ENCODE assay signal across 9 mouse cellular contexts in genomic region chr14:32016921-32017320, GRCm38 (mm10). TPM values are rescaled to one million over a fixed set of nuclear protein-coding genes. Genes with fewer than 3 reads are reported as not detected.
A peak's percentile ranks its signal among the peaks of the same experiment; 100 is the strongest.
DNase-seq lines count a peak whose midpoint lies in the region; ATAC-seq and TF ChIP-seq lines count a peak whose summit lies in the region.
"Had no signal": no experiment of that assay in that cellular context is flagged by ENCODE, and none has a peak within 500 bp of the region (broad histone marks: within the 10 kb centered on the region; RNA-seq: fewer than 3 reads in every experiment).

No protein-coding gene starts in this region.

- no peak overlapping the region for H3K4me2 ChIP-seq in heart, embryonic 11.5 days
- H3K4me2 ChIP-seq in forebrain, embryonic 11.5 days (ENCODE audit: low read depth, low read length, severe bottlenecking): peak overlapping the region; percentile 32; the same call in 1 of the 2 replicates
- H3K4me2 ChIP-seq in kidney, embryonic 14.5 days (replicated peaks; ENCODE audit: low read depth, low read length): no peak overlapping the region

- H3K27ac ChIP-seq in heart, embryonic 10.5 days: 0 out of 2 replicates have a peak overlapping the region, but pooled peaks have one; percentile 6
- H3K27ac ChIP-seq in heart, embryonic 11.5 days (ENCODE audit: low read depth, low read length): no peak overlapping the region
- peak overlapping the region; percentile 85 for H3K27ac ChIP-seq in forebrain, embryonic 11.5 days (ENCODE audit: low read depth, low read length)
- no peak overlapping the region for H3K27ac ChIP-seq in kidney, embryonic 14.5 days (ENCODE audit: low read depth, low read length)
- no peak overlapping the region for H3K27ac ChIP-seq in thymus, adult 2 months (ENCODE audit: control insufficient read depth, insufficient read depth, low read length)

- WGBS in heart, embryonic 10.5 days: 22% methylated on average over 7 of the region's 7 CpGs
- WGBS in heart, embryonic 11.5 days (ENCODE audit: insufficient replicate concordance): 19% methylated on average over 7 of the region's 7 CpGs
- 3% methylated on average over 7 of the region's 7 CpGs for WGBS in forebrain, embryonic 11.5 days
- WGBS in kidney, embryonic 14.5 days: 11% methylated on average over 7 of the region's 7 CpGs
- 59% methylated on average over 7 of the region's 7 CpGs for WGBS in thymus, adult 2 months

- no peaks in the 10 kb centered on the region for H3K36me3 ChIP-seq in heart, embryonic 10.5 days
- no peaks in the 10 kb centered on the region for H3K36me3 ChIP-seq in heart, embryonic 11.5 days (ENCODE audit: control insufficient read depth, insufficient read depth, low read length)
- H3K36me3 ChIP-seq in forebrain, embryonic 11.5 days (ENCODE audit: control insufficient read depth, insufficient read depth, low read length): no peaks in the 10 kb centered on the region
- no peaks in the 10 kb centered on the region for H3K36me3 ChIP-seq in kidney, embryonic 14.5 days (ENCODE audit: control insufficient read depth, insufficient read depth, low read length)
- no peaks in the 10 kb centered on the region for H3K36me3 ChIP-seq in thymus, adult 2 months (ENCODE audit: control insufficient read depth, insufficient read depth, low read length)

- intact Hi-C loops in left cerebral cortex, postnatal 4 days (cut with DNase I): no loop called here

- H3K4me1 ChIP-seq in heart, embryonic 10.5 days: peaks cover 19% of the 10 kb centered on the region
- peaks cover 4% of the 10 kb centered on the region; the same call in 1 of the 2 replicates for H3K4me1 ChIP-seq in heart, embryonic 11.5 days (ENCODE audit: control insufficient read depth, insufficient read depth, low read length)
- H3K4me1 ChIP-seq in forebrain, embryonic 11.5 days (replicated peaks; ENCODE audit: control insufficient read depth, insufficient read depth, low read length): peaks cover 9% of the 10 kb centered on the region
- H3K4me1 ChIP-seq in kidney, embryonic 14.5 days (ENCODE audit: control insufficient read depth, insufficient read depth, low read length): no peaks in the 10 kb centered on the region; the same call in 1 of the 2 replicates
- no peaks in the 10 kb centered on the region for H3K4me1 ChIP-seq in thymus, adult 2 months (replicated peaks; ENCODE audit: control insufficient read depth, insufficient read depth, low read length)

- peaks cover 7% of the 10 kb centered on the region; the same call in 1 of the 2 replicates for H3K27me3 ChIP-seq in heart, embryonic 10.5 days (ENCODE audit: insufficient read depth, poor library complexity, severe bottlenecking)
- H3K27me3 ChIP-seq in heart, embryonic 11.5 days (ENCODE audit: control insufficient read depth, insufficient read depth, low read length): no peaks in the 10 kb centered on the region
- H3K27me3 ChIP-seq in forebrain, embryonic 11.5 days (ENCODE audit: control insufficient read depth, insufficient read depth, low read length): no peaks in the 10 kb centered on the region
- no peaks in the 10 kb centered on the region for H3K27me3 ChIP-seq in kidney, embryonic 14.5 days (ENCODE audit: control insufficient read depth, insufficient read depth, low read length)
- H3K27me3 ChIP-seq in thymus, adult 2 months (ENCODE audit: control insufficient read depth, insufficient read depth, low read length): no peaks in the 10 kb centered on the region

- no peak for TF ChIP-seq CTCF in thymus, adult 2 months (IDR thresholded peaks at IDR 0.05; ENCODE audit: borderline replicate concordance, control insufficient read depth, extremely low read depth, insufficient read depth, low read length, poor library complexity)

- no peak overlapping the region for H3K9ac ChIP-seq in heart, embryonic 11.5 days (ENCODE audit: low read depth, low read length)
- no peak overlapping the region for H3K9ac ChIP-seq in forebrain, embryonic 11.5 days (ENCODE audit: low read length)
- H3K9ac ChIP-seq in kidney, embryonic 14.5 days (ENCODE audit: low read depth, low read length): no peak overlapping the region

- no peak for TF ChIP-seq POLR2A in thymus, adult 2 months (IDR thresholded peaks at IDR 0.05; ENCODE audit: control insufficient read depth, extremely low read depth, insufficient read depth, low read length, poor library complexity)

- no peak overlapping the region for H3K4me3 ChIP-seq in heart, embryonic 10.5 days
- H3K4me3 ChIP-seq in heart, embryonic 11.5 days (ENCODE audit: low read depth, low read length): no peak overlapping the region
- H3K4me3 ChIP-seq in forebrain, embryonic 11.5 days (ENCODE audit: low read depth, low read length): no peak overlapping the region
- no peak overlapping the region for H3K4me3 ChIP-seq in kidney, embryonic 14.5 days (ENCODE audit: low read length)
- H3K4me3 ChIP-seq in thymus, adult 2 months (ENCODE audit: control insufficient read depth, insufficient read depth, low read length): no peak overlapping the region

- ATAC-seq in heart, embryonic 11.5 days (replicated peaks; ENCODE audit: insufficient number of reproducible peaks, low FRiP score, low TSS enrichment): no peak
- ATAC-seq in forebrain, embryonic 11.5 days (replicated peaks; ENCODE audit: low FRiP score): peak; percentile 88
- 0 out of 2 replicates have a peak, but pooled peaks have one; percentile 32 for ATAC-seq in kidney, embryonic 14.5 days (ENCODE audit: low FRiP score, low TSS enrichment)

- no peak for DNase-seq in heart, embryonic 10.5 days (ENCODE audit: low spot score)
- peak; percentile 83 for DNase-seq in forebrain, embryonic 11.5 days (ENCODE audit: low spot score)
- DNase-seq in left cerebral cortex, postnatal 4 days: peak; percentile 74
- peak; percentile 84 for DNase-seq in right cerebral cortex, adult 18-20 months
- no peak for DNase-seq in thymus, adult 2 months
- DNase-seq in testis, postnatal 10 days (ENCODE audit: low spot score): no peak

- H3K9me3 ChIP-seq in heart, embryonic 10.5 days: no peaks in the 10 kb centered on the region
- no peaks in the 10 kb centered on the region for H3K9me3 ChIP-seq in heart, embryonic 11.5 days (replicated peaks; ENCODE audit: control insufficient read depth, low read length)
- H3K9me3 ChIP-seq in forebrain, embryonic 11.5 days (ENCODE audit: control insufficient read depth, low read length): no peaks in the 10 kb centered on the region
- H3K9me3 ChIP-seq in kidney, embryonic 14.5 days (ENCODE audit: control insufficient read depth, low read length): no peaks in the 10 kb centered on the region

RNA-seq across cellular contexts. Expression of gene Galnt15, which starts 11.9 kb away (rescaled TPM):
- 0.18 and 0.38 TPM in 2 replicates for polyA plus RNA-seq in heart, embryonic 10.5 days (2016; fragmentation: Nextera tagmentation; extraction: Ambion mirVana)
- polyA plus RNA-seq in heart, embryonic 11.5 days (2014; fragmentation: Nextera tagmentation; extraction: Ambion mirVana): 0.15 and 0.19 TPM in 2 replicates
- polyA plus RNA-seq in forebrain, embryonic 11.5 days (2014; fragmentation: Nextera tagmentation; extraction: Ambion mirVana): 0.05 TPM in 2 replicates
- polyA plus RNA-seq in kidney, embryonic 14.5 days (2014; fragmentation: Nextera tagmentation; extraction: Ambion mirVana): 0.34 and 0.56 TPM in 2 replicates
- total RNA-seq in left cerebral cortex, postnatal 4 days (2021): under 1 TPM; 0.74 to 0.78 TPM
- polyA plus RNA-seq in thymus, adult 2 months (2012; rRNA removed): 1.8 and 2.4 TPM in 2 replicates
- total RNA-seq: neutrophil, adult 5-6 weeks had no signal

Comparison
In these comparisons a context has a peak if more than half of its experiments do, and no peak if none do; other contexts are left out.
1. H3K27ac ChIP-seq: peak in heart, embryonic 10.5 days (single experiment) and forebrain, embryonic 11.5 days (single experiment); none in heart, embryonic 11.5 days (single experiment), kidney, embryonic 14.5 days (single experiment) and thymus, adult 2 months (single experiment).
2. DNase-seq: peak in forebrain, embryonic 11.5 days (single experiment), left cerebral cortex, postnatal 4 days (single experiment) and right cerebral cortex, adult 18-20 months (single experiment); none in heart, embryonic 10.5 days (single experiment), thymus, adult 2 months (single experiment) and testis, postnatal 10 days (single experiment).